Mouse (Mus musculus) lung, adult 2 months (tissue): Measurements from ENCODE around the gene Tsc1. TPM values are rescaled to one million over a fixed set of nuclear protein-coding genes. Genes with fewer than 3 reads are reported as not detected.

Source experiments
- DNase-seq: peaks from one replicate; pipeline ENCODE4 v3.0.0; 2022
- H3K4me1 ChIP-seq: fragments of 200-500 bp; 2 replicates; pipeline ENCODE4 v1.6.1; 2011; ENCODE audit warnings: low read length; ENCODE audit not compliant: control insufficient read depth, insufficient read depth
- H3K4me3 ChIP-seq: fragments of 200-500 bp; replicated peaks from 2 replicates; pipeline ENCODE3; 2011; ENCODE audit warnings: low read depth, mild to moderate bottlenecking, control low read depth, low read length; ENCODE audit errors: extremely low read depth
- CTCF ChIP-seq: fragments of 200-500 bp; IDR thresholded peaks from 2 replicates; pipeline ENCODE4 v1.5.1; 2011; ENCODE audit warnings: mild to moderate bottlenecking, low read length, control low read depth; ENCODE audit not compliant: insufficient read depth
- POLR2A ChIP-seq: fragments of 200-500 bp; IDR thresholded peaks from 2 replicates; pipeline ENCODE4 v1.6.1; 2011; ENCODE audit warnings: low read depth, mild to moderate bottlenecking, control low read depth, low read length, borderline replicate concordance; ENCODE audit errors: extremely low read depth
- WGBS: fragments of 180-500 bp; shearing (Covaris S2); methylation state at CpG from one replicate; pipeline ENCODE4 v1.1.7; 2018; 5-methylcytosine and 5-hydroxymethylcytosine counted together
- polyA plus RNA-seq: library from polyadenylated mRNA; depleted of rRNA; stranded (reverse); fragments of >200 nt; gene quantifications from 2 replicates; pipeline ENCODE4 v1.2.3, GENCODE M21; 2012

Tsc1 gene
- polyA plus RNA-seq, 1 experiment: 14.7 TPM

- WGBS: 64% methylated on average over 9 of the region's 9 CpGs
- no peak for TF ChIP-seq CTCF
- TF ChIP-seq POLR2A: no peak
- Histone ChIP-seq H3K4me3 (no peak overlapping the region), H3K4me1 (peaks cover 6% of the 10 kb centered on the region)
- DNase-seq: no peak
These were observed 3.8 kb upstream of the Tsc1 start for GRCm38 (mm10) chr2:28637106-28637845.

GRCm38 (mm10) chr2:28638352-28638751 is 2.7 kb upstream of the Tsc1 start:
- peaks cover 6% of the 10 kb centered on the region for H3K4me1 ChIP-seq
- 31% methylated on average over 9 of the region's 9 CpGs for WGBS
- H3K4me3 ChIP-seq: peak overlapping the region; percentile 28
- TF ChIP-seq POLR2A (no peak), CTCF (no peak)
- DNase-seq: peak; percentile 21

- WGBS: 14% methylated on average over 9 of the region's 9 CpGs
- H3K4me3 ChIP-seq: no peak overlapping the region
- no peak for TF ChIP-seq CTCF
- no peak for TF ChIP-seq POLR2A
- peaks cover 6% of the 10 kb centered on the region for H3K4me1 ChIP-seq
- peak; percentile 23 for DNase-seq
These were observed 2.1 kb upstream of the Tsc1 start for GRCm38 (mm10) chr2:28638886-28639285.

- peaks cover 6% of the 10 kb centered on the region for H3K4me1 ChIP-seq
- H3K4me3 ChIP-seq: no peak overlapping the region
- no peak for DNase-seq
- TF ChIP-seq POLR2A (no peak), CTCF (peak; percentile 35; the same call in 1 of the 2 replicates)
- 59% methylated on average over 7 of the region's 7 CpGs for WGBS
These were observed 1.2 kb upstream of the Tsc1 start for GRCm38 (mm10) chr2:28639794-28640193.

GRCm38 (mm10) chr2:28641435-28641941 is 460 bp downstream of the Tsc1 start:
- H3K4me1 ChIP-seq: peaks cover 6% of the 10 kb centered on the region
- DNase-seq: no peak
- no peak for TF ChIP-seq CTCF
- no peak for TF ChIP-seq POLR2A
- H3K4me3 ChIP-seq: peak overlapping the region; percentile 78
- WGBS: under 1% methylated on average over 43 of the region's 43 CpGs

- no peak for DNase-seq
- Histone ChIP-seq H3K4me1 (peaks cover 6% of the 10 kb centered on the region), H3K4me3 (no peak overlapping the region)
- TF ChIP-seq CTCF: no peak
- TF ChIP-seq POLR2A: no peak
- WGBS: 84% methylated on average over 3 of the region's 3 CpGs
These were observed 2.1 kb downstream of the Tsc1 start for GRCm38 (mm10) chr2:28643081-28643480.

GRCm38 (mm10) chr2:28650526-28650925 is 9.5 kb downstream of the Tsc1 start:
- Histone ChIP-seq H3K4me1 (no peaks in the 10 kb centered on the region), H3K4me3 (no peak overlapping the region)
- DNase-seq: no peak
- no peak for TF ChIP-seq POLR2A
- no peak for TF ChIP-seq CTCF

GRCm38 (mm10) chr2:28653351-28653750 is 12.3 kb downstream of the Tsc1 start:
- Histone ChIP-seq H3K4me1 (no peaks in the 10 kb centered on the region), H3K4me3 (no peak overlapping the region)
- no peak for TF ChIP-seq CTCF
- no peak for TF ChIP-seq POLR2A
- WGBS: 92% methylated on average over 7 of the region's 7 CpGs
- DNase-seq: no peak

- Histone ChIP-seq H3K4me1 (no peaks in the 10 kb centered on the region), H3K4me3 (no peak overlapping the region)
- 65% methylated on average over 2 of the region's 2 CpGs for WGBS
- DNase-seq: peak; percentile 12
- TF ChIP-seq POLR2A: no peak
- TF ChIP-seq CTCF: peak; percentile 42
These were observed 13.3 kb downstream of the Tsc1 start for GRCm38 (mm10) chr2:28654295-28654694.

GRCm38 (mm10) chr2:28656216-28656615 is 15.2 kb downstream of the Tsc1 start:
- Histone ChIP-seq H3K4me3 (no peak overlapping the region), H3K4me1 (no peaks in the 10 kb centered on the region)
- DNase-seq: peak; percentile 30
- WGBS: 66% methylated on average over 8 of the region's 8 CpGs
- TF ChIP-seq CTCF: no peak

GRCm38 (mm10) chr2:28662891-28663290 is 21.9 kb downstream of the Tsc1 start:
- WGBS: 92% methylated on average over 3 of the region's 3 CpGs
- TF ChIP-seq POLR2A (no peak), CTCF (no peak)
- Histone ChIP-seq H3K4me1 (no peaks in the 10 kb centered on the region), H3K4me3 (no peak overlapping the region)
- no peak for DNase-seq
